Mouse (Mus musculus) adrenal gland, postnatal 25 days (tissue): ENCODE measurements around the gene Bmf. TPM values are rescaled to one million over a fixed set of nuclear protein-coding genes. Genes with fewer than 3 reads are reported as not detected.
"Not testable (repeated sequence)": the region's sequence is repeated elsewhere in the genome, so short reads cannot be mapped to it uniquely, and the experiment has no call there.

ENCODE experiments used
- DNase-seq: peaks from one replicate; pipeline ENCODE4 v3.0.0; 2021; ENCODE audit warnings: mixed read lengths
- long read RNA-seq: library from polyadenylated mRNA; stranded (forward); transcript quantifications from one replicate; pipeline ENCODE4 v2.0.0, GENCODE M21; 2021
- total RNA-seq: library from RNA; stranded (reverse); gene quantifications from 2 replicates; pipeline ENCODE4 v1.2.3, GENCODE M21; 2021

Gene Bmf
- total RNA-seq = 13.6 and 24.0 TPM in 2 replicates
- long read RNA-seq, partial matches to known transcripts = 1 of 3 reads
- long read RNA-seq, other reads (novel, unspliced or antisense) = 1 of 3 reads

GRCm38 (mm10) chr2:118549507-118550473, at the start of gene Bmf:
Bmf (minus strand) TSS chr2:118549687.
- peak; percentile 99 for DNase-seq

- DNase-seq = no peak
These were observed 49.6 kb upstream of the Bmf start for GRCm38 (mm10) chr2:118599087-118599486.

DNA sequence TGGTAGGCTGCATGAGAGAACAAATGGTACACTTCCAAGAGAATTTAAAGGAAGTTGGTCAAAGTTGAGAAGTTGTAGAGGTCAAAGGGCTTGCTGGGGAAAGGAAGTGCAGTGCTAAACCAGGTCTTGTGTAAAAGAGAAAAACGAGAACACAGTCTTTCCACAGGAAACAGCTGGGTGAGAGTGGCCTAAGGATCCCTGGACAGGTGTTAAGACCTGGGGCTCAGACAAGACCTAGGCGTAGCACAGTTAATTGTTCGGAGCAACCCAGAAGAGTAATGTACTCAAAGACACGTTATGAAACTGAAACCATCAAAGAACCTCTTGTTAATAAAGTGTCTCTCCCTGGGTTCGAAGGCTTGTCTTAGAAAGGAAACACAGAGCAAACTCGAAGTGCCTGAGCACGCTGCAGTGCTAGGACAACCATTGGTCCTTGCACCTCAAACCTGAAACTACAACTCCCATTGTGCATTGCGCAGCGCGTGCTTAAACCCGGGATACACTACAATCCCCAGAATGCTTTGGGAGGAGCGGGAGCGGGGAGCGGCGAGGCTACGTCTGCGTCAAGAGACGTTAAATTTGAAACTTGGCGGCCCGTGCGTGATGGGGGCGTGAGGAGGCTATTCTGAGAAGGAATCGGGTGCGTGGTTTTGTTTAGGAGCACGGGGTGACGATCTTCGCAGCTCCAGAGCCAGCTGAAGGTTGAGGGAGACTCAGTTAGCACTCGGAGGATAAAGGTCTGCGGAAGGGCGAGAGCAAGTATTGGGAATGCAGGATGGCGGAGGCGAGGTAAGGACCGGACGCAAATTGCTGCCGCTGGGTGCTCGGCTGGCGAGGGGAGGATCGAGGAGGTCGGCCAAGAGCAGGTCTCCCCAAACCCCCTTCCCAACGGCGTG, 48.4 kb upstream of the Bmf start, which contains the start of gene Bub1b:
Bub1b (plus strand) TSS at position 539 of the 896 bp plus-strand sequence.
- peak; percentile 87 for DNase-seq

GRCm38 (mm10) chr2:118591083-118591482, 41.6 kb upstream of the Bmf start:
- DNase-seq = no peak

- no peak for DNase-seq
These were observed 38.2 kb upstream of the Bmf start for GRCm38 (mm10) chr2:118587686-118588085.

GRCm38 (mm10) chr2:118586013-118586412, 36.5 kb upstream of the Bmf start:
- DNase-seq = no peak

GRCm38 (mm10) chr2:118573135-118573534, 23.6 kb upstream of the Bmf start:
- no peak for DNase-seq

GRCm38 (mm10) chr2:118572183-118572836, 22.8 kb upstream of the Bmf start:
- DNase-seq = no peak

DNA sequence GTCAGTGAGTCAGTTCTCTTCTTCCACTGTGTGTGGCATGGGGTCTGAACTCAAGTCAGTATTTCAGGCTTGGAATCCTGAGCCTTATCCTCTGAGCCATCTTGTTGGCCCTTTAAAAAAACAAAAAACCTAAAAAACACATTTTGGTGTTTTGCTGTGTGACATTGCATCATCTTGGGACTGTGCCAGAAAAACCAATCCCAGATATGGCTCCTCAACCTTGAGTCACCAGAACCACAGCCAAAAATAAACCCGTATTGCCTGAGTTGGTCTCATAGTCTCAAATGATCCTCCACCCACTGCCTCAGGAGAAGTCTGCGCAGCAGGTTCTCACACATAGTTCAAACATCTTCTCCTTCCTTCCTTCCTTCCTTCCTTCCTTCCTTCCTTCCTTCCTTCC, 21.5 kb upstream of the Bmf start:
- no peak for DNase-seq

DNA sequence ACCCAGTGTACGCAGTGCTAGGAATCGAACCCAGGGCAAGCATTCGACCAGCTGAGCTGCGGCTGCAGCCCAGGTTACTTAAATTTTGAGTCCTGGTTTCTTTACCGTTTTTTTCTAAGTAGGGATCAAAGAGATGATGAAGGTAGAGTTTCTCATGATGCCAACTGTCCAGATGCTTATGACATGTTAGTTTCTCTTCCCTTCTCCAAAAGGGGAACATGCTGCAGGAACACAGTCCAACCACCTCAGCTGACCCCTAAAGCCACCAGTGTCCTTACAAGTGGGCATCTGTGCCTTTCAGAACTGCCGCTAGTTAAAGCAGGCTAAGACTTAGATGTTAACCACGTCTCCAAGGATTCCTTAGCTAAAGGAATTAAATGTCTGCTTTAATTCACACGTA, 17.7 kb upstream of the Bmf start:
- no peak for DNase-seq

- no peak for DNase-seq
These were observed 12.9 kb upstream of the Bmf start for GRCm38 (mm10) chr2:118562431-118562830.

- DNase-seq = no peak
These were observed 12.5 kb upstream of the Bmf start for GRCm38 (mm10) chr2:118562015-118562414.

- no peak for DNase-seq
These were observed 8.9 kb upstream of the Bmf start for GRCm38 (mm10) chr2:118558426-118558825.

DNA sequence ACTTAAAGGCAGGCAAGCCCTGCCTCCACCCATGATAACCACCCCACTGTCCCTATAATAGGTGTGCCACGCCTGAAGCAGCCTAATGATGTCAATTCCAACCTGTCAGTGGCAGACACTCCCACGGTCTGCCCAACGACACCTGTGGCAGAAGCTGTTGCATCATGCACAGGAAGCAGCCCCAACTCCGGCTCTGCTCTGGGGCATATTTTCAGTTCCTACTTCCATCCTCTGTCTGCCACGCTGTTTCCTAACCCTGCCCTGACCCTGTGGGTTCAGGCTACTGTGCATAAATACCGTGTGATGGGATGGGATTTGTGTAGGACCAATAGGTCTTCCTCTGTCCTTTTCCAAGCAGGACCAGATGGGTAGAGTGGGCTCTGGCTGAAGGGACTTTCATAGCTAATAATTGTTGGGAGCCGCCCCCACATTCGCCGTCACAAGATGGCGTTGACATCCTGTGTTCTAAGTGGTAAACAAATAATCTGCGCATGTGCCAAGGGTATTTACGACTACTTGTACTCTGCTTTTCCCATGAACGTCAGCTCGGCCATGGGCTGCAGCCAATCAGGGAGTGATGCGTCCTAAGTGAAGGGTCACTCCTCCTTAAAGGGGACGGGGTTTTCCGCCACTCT, 5.0 kb upstream of the Bmf start:
- DNase-seq = not testable (repeated sequence)

GRCm38 (mm10) chr2:118551606-118552005, 2.1 kb upstream of the Bmf start:
- no peak for DNase-seq

- DNase-seq = no peak
These were observed 866 bp downstream of the Bmf start for GRCm38 (mm10) chr2:118548421-118549221.

GRCm38 (mm10) chr2:118547541-118548016, 1.9 kb downstream of the Bmf start:
- peak; percentile 52 for DNase-seq

GRCm38 (mm10) chr2:118546798-118547165, 2.7 kb downstream of the Bmf start:
- DNase-seq = no peak

DNA sequence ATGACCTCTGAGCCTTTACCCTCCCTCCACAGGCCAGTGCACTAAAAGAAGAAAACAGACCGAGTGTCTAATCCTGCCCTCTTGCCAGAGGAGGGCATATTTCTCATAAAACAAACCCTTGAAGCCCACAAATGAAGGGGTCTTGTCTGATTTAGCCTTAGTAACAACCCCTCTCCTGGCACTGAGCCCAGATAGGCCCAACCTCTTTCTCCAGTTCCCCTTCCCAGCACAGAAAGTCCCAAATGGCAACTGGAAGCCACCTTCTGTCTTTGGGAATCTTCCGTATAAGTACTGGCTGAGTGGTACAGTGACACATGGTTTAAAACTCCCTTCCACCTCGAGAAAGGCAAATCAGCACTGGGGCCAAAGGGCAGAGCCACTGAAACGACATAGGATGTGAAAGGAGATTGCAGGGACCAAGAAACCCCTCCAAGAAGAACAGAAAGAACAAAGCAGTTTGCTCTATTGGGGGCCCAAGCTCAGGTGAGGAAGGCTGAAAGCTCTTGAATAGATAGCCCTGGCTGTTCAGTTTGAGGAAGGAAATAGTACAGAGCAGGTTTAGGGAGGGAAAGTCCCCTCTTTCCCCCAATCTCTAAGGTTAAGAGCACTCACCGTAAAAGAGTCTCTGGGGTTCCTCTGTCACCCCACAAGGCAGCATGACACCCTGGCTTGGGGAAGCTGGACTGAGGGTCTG, 3.2 kb downstream of the Bmf start:
- DNase-seq = no peak
